In genomic region chr12:17993368-17993767, GRCm38 (mm10) we compare ENCODE assay signal across 8 mouse cellular contexts.
DNase-seq lines count a peak whose midpoint lies in the region; ATAC-seq and TF ChIP-seq lines count a peak whose summit lies in the region.
"Not testable (repeated sequence)": the region's sequence is repeated elsewhere in the genome, so short reads cannot be mapped to it uniquely, and the experiment has no call there.

No protein-coding gene starts in this region.

- peak overlapping the region; percentile 46 for H3K4me3 ChIP-seq in forebrain, embryonic 11.5 days (ENCODE audit: low read depth, low read length)
- H3K4me3 ChIP-seq in heart, embryonic 13.5 days = peak overlapping the region; percentile 64
- H3K4me3 ChIP-seq in hindbrain, embryonic 15.5 days = peak overlapping the region; percentile 50
- peak overlapping the region; percentile 64 for H3K4me3 ChIP-seq in limb, embryonic 10.5 days
- H3K4me3 ChIP-seq in lung, embryonic 15.5 days = peak overlapping the region; percentile 56
- peak overlapping the region; percentile 41 for H3K4me3 ChIP-seq in stomach, postnatal 0 days (ENCODE audit: low read depth, low read length)

- not testable (repeated sequence) for TF ChIP-seq CTCF in brain, embryonic 14.5 days (IDR thresholded peaks at IDR 0.05; ENCODE audit: borderline replicate concordance, extremely low read depth, insufficient read depth, insufficient read length); stomach, postnatal 0 days (IDR thresholded peaks at IDR 0.05; ENCODE audit: low read depth)

- not testable (repeated sequence) for TF ChIP-seq EP300 in stomach, postnatal 0 days (optimal IDR thresholded peaks at IDR 0.05)

- H3K4me1 ChIP-seq in forebrain, embryonic 11.5 days (replicated peaks; ENCODE audit: control insufficient read depth, insufficient read depth, low read length); heart, embryonic 13.5 days; hindbrain, embryonic 15.5 days (replicated peaks); limb, embryonic 10.5 days; lung, embryonic 15.5 days; stomach, postnatal 0 days (replicated peaks; ENCODE audit: control insufficient read depth, insufficient read depth): not testable (repeated sequence)

- H3K27ac ChIP-seq in forebrain, embryonic 11.5 days (ENCODE audit: low read depth, low read length); heart, embryonic 13.5 days (replicated peaks); hindbrain, embryonic 15.5 days (replicated peaks); lung, embryonic 15.5 days; stomach, postnatal 0 days (replicated peaks): not testable (repeated sequence)
- peak overlapping the region; percentile 86 for H3K27ac ChIP-seq in limb, embryonic 10.5 days

- not testable (repeated sequence) for TF ChIP-seq POLR2A in brain, embryonic 14.5 days (IDR thresholded peaks at IDR 0.05; ENCODE audit: borderline replicate concordance, extremely low read depth, insufficient read depth, insufficient read length, poor library complexity, severe bottlenecking)

- not testable (repeated sequence) for H3K36me3 ChIP-seq in forebrain, embryonic 11.5 days (ENCODE audit: control insufficient read depth, insufficient read depth, low read length); heart, embryonic 13.5 days; hindbrain, embryonic 15.5 days; lung, embryonic 15.5 days; stomach, postnatal 0 days (ENCODE audit: control insufficient read depth, insufficient read depth, low read length)
- H3K36me3 ChIP-seq in limb, embryonic 10.5 days = peaks cover 11% of the 10 kb centered on the region

- 9% methylated on average over 22 of the region's 22 CpGs for WGBS in forebrain, embryonic 11.5 days
- WGBS in heart, embryonic 13.5 days = 4% methylated on average over 22 of the region's 22 CpGs
- WGBS in hindbrain, embryonic 15.5 days = 8% methylated on average over 22 of the region's 22 CpGs
- 9% methylated on average over 22 of the region's 22 CpGs for WGBS in limb, embryonic 10.5 days
- WGBS in lung, embryonic 15.5 days = 5% methylated on average over 22 of the region's 22 CpGs
- 5% methylated on average over 17 of the region's 22 CpGs for WGBS in stomach, postnatal 0 days

- H3K27me3 ChIP-seq in forebrain, embryonic 11.5 days (ENCODE audit: control insufficient read depth, insufficient read depth, low read length); heart, embryonic 13.5 days (replicated peaks); hindbrain, embryonic 15.5 days; limb, embryonic 10.5 days (ENCODE audit: low read depth, poor library complexity, severe bottlenecking); lung, embryonic 15.5 days; stomach, postnatal 0 days (ENCODE audit: control insufficient read depth, insufficient read depth, low read length): not testable (repeated sequence)

- peak overlapping the region; percentile 38; the same call in 1 of the 2 replicates for H3K4me2 ChIP-seq in forebrain, embryonic 11.5 days (ENCODE audit: low read depth, low read length, severe bottlenecking)
- peak overlapping the region; percentile 71 for H3K4me2 ChIP-seq in heart, embryonic 13.5 days
- peak overlapping the region; percentile 59 for H3K4me2 ChIP-seq in hindbrain, embryonic 15.5 days
- H3K4me2 ChIP-seq in lung, embryonic 15.5 days = peak overlapping the region; percentile 65
- H3K4me2 ChIP-seq in stomach, postnatal 0 days (replicated peaks; ENCODE audit: low read depth) = peak overlapping the region; percentile 60

- not testable (repeated sequence) for H3K9me3 ChIP-seq in forebrain, embryonic 11.5 days (ENCODE audit: control insufficient read depth, low read length); heart, embryonic 13.5 days; hindbrain, embryonic 15.5 days; limb, embryonic 10.5 days (replicated peaks); lung, embryonic 15.5 days; stomach, postnatal 0 days (ENCODE audit: control insufficient read depth, low read length)

- H3K9ac ChIP-seq in forebrain, embryonic 11.5 days (ENCODE audit: low read length) = peak overlapping the region; percentile 37; the same call in 1 of the 2 replicates
- peak overlapping the region; percentile 81 for H3K9ac ChIP-seq in heart, embryonic 13.5 days
- H3K9ac ChIP-seq in hindbrain, embryonic 15.5 days = peak overlapping the region; percentile 56
- H3K9ac ChIP-seq in lung, embryonic 15.5 days = 0 out of 2 replicates have a peak overlapping the region, but pooled peaks have one; percentile 22
- H3K9ac ChIP-seq in stomach, postnatal 0 days (ENCODE audit: low read length) = not testable (repeated sequence)

- not testable (repeated sequence) for ATAC-seq in forebrain, embryonic 11.5 days (replicated peaks; ENCODE audit: low FRiP score); heart, embryonic 13.5 days (ENCODE audit: extremely low read depth, insufficient number of reproducible peaks, low FRiP score, low TSS enrichment); hindbrain, embryonic 15.5 days (ENCODE audit: low FRiP score, low read depth); lung, embryonic 15.5 days (ENCODE audit: borderline replicate concordance, extremely low read depth, low FRiP score, low TSS enrichment); stomach, postnatal 0 days (ENCODE audit: low FRiP score, low TSS enrichment)

- peak; percentile 10 for DNase-seq in brain, embryonic 14.5 days (ENCODE audit: low read depth)
- DNase-seq in forebrain, embryonic 11.5 days (ENCODE audit: low spot score) = peak; percentile 58
- peak; percentile 53 for DNase-seq in limb, embryonic 10.5 days (ENCODE audit: low spot score)
- peak; percentile 41 for DNase-seq in neural tube, embryonic 10.5 days (ENCODE audit: extremely low spot score, low spot score)
- peak; percentile 12 for DNase-seq in stomach, postnatal 0 days (ENCODE audit: low spot score)
